Mouse (Mus musculus): ENCODE measurements around the gene Bhlha9. TPM values are rescaled to one million over a fixed set of nuclear protein-coding genes. Genes with fewer than 3 reads are reported as not detected.
A peak's percentile ranks its signal among the peaks of the same experiment; 100 is the strongest.

Bhlha9 gene
- polyA plus RNA-seq (2016; fragmentation: Nextera tagmentation; extraction: Ambion mirVana), result 0.18 and 0.44 TPM in 2 replicates

DNA sequence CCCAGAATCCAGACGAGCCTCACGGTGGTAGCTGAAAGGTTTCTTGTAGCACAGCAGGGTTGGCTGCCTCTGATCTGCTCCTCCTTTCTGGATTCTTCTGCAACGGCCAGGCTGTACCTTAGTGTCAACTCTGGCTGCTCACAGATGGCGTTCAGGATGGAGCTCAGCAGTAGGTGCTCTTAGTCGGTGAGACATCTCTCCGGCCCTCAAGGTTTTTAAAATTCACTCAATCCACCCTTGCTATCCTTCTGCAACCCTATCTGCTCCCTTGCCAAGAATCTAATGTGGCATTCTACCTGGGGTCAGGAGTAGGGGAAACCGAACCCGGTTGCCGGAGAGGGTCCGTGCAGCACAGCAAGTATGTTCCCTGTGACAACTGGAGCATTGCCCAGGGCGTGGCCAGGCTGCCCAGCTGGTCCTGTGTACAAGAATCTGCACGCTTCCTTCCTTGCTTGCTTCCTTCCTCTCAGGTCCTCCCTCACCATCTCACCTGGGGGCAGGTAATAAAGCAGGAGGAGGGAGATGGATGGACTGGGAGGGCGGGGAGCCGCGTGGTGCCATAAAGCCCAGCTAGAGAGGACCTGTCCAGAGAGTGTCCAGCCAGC is at the start of gene Bhlha9:
Gene Bhlha9, plus strand, starts transcription at position 600 of the 605 bp plus-strand sequence.
- Histone ChIP-seq H3K4me3 (peak within 1 kb of the TSS; percentile 39), H3K27me3 (peaks cover 83% of the 10 kb centered on the region), H3K4me1 (peaks cover 9% of the 10 kb centered on the region), H3K27ac (no peak within 1 kb of the TSS), H3K4me2 (replicated peaks) (peak within 1 kb of the TSS; percentile 66), H3K36me3 (no peaks in the 10 kb centered on the region), H3K9ac (peak within 1 kb of the TSS; percentile 59), H3K9me3 (replicated peaks) (no peaks in the 10 kb centered on the region)
- ATAC-seq (ENCODE audit: low FRiP score), result no peak
- WGBS, result 59% methylated on average over 15 of the region's 15 CpGs

DNA sequence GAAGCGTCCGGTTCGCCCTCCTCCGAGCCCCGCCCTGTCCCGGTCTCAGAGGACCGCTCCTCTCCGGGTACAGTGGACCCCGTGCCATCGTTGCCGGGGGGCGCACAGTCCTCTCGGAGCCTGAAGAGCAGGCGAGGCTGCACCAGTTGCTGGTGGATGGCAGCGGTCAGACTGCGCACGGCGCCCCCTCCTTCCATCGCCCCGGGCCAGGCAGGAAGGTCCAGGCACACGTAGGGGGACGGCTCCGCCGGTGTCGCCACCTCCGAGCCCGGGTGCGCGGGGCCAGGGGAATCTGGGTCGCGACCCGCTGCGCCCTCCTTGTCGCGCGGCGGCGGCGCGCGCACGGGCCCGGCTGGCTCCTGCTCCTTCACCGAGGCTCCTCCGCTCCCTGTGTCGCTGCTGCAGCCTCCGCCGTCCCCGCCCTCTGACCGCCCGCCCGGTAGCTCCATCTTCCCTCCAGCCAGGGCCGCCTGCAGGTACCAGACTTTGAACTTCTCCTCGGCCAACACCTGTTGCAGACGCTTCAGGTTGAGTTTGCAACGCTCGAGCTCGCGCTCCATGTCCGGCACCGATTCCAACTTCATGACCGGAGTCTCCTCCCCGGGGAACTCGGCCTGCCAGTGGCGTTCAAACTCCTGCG is 49.6 kb upstream of the Bhlha9 start:
- H3K4me1 ChIP-seq, result peaks cover 25% of the 10 kb centered on the region
- ATAC-seq (ENCODE audit: low FRiP score), result peak; percentile 24; the same call in 1 of the 2 replicates
- no peaks in the 10 kb centered on the region for H3K36me3 ChIP-seq
- no peaks in the 10 kb centered on the region for H3K9me3 ChIP-seq (replicated peaks)
- H3K4me3 ChIP-seq, result peak overlapping the region; percentile 70
- peaks cover 30% of the 10 kb centered on the region for H3K27me3 ChIP-seq
- peak overlapping the region; percentile 65 for H3K9ac ChIP-seq
- peak overlapping the region; percentile 100 for H3K4me2 ChIP-seq (replicated peaks)
- WGBS, result 0% methylated on average over 45 of the region's 66 CpGs
- no peak overlapping the region for H3K27ac ChIP-seq

DNA sequence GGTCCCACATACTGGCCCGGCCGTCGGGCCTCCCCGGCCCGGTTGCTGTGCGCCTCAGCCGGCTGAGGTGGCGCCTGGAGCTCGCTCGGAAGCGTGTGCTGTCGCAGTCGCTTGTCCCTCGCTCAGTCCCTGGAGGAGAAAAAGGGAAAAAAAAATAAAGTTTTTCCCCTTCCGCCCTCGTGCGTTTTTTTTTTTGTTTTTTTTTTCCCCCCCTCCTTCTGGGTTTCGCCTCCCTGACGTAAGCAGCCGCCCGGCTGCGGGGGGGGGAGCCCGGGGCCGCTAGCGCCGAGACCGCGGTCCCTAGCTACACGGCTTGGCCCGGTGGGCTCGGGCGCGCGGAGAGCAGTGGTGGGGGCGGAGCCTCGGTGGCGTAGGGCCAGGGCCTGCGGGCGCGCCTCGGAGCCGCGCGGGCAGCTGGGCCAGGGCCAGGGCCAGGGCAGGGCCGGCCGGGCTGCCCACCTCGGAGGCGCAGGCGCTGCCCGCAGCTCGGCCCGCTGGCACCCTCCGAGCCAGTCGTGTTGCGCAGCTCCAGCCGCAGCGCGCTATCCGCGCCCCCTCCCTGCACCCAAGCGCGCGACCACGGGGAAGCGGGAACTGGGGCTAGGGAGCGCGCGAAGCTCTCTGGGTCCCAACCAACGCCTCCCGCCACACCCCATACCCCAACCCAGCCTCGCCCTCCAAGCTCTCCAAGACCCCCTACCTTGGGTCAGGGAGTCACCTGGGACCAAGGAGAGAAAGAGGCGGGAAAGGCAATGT is 48.9 kb upstream of the Bhlha9 start:
- Histone ChIP-seq H3K4me2 (replicated peaks) (peak overlapping the region; percentile 100), H3K36me3 (no peaks in the 10 kb centered on the region), H3K9me3 (replicated peaks) (no peaks in the 10 kb centered on the region), H3K4me3 (peak overlapping the region; percentile 70), H3K27me3 (peaks cover 30% of the 10 kb centered on the region), H3K27ac (no peak overlapping the region), H3K4me1 (peaks cover 25% of the 10 kb centered on the region), H3K9ac (peak overlapping the region; percentile 65)
- peak; percentile 78 for ATAC-seq (ENCODE audit: low FRiP score)
- under 1% methylated on average over 65 of the region's 72 CpGs for WGBS

DNA sequence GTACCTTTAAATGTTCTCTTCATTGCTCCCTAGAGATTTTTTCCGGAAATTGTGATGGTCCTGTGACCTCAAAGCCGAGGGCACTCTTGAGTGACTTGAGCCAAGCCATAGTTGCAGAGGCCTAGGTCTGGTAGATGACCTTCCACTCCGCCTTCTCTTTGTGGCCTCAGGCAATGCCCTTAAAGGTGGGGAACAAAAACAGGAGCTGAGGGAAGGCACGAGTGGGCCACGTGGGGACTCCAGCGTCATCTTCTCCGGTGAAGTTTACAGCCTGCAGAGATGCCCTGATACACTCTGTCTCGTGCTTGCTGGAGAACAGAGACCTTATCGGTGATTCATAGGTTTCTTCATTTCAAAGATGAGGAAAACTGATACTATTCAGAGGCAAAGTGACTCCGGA is 48.2 kb upstream of the Bhlha9 start:
- peaks cover 25% of the 10 kb centered on the region for H3K4me1 ChIP-seq
- no peaks in the 10 kb centered on the region for H3K36me3 ChIP-seq
- peak overlapping the region; percentile 100 for H3K4me2 ChIP-seq (replicated peaks)
- H3K9me3 ChIP-seq (replicated peaks), result no peaks in the 10 kb centered on the region
- no peak overlapping the region for H3K9ac ChIP-seq
- H3K27ac ChIP-seq, result no peak overlapping the region
- 53% methylated on average over 10 of the region's 10 CpGs for WGBS
- no peak for ATAC-seq (ENCODE audit: low FRiP score)
- H3K4me3 ChIP-seq, result no peak overlapping the region
- peaks cover 30% of the 10 kb centered on the region for H3K27me3 ChIP-seq

DNA sequence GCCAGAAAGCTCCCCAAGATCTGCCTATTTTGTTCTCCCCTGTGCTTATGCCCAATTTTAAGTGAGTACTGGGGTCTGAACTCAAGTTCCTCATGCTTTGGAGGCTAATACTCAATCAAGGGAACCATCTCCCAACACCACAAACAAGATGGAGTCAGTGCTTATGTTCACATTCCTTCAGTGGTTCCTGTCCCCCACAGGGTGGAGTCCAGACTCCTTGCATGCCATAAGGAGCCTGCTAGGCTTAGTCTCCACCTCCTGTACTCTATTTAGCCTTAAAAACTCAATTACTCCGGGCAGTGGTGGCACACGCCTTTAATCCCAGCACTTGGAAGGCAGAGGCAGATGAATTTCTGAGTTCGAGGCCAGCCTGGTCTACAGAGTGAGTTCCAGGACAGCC is 47.4 kb upstream of the Bhlha9 start:
- H3K4me1 ChIP-seq, result peaks cover 25% of the 10 kb centered on the region
- H3K9ac ChIP-seq, result no peak overlapping the region
- peaks cover 30% of the 10 kb centered on the region for H3K27me3 ChIP-seq
- H3K4me3 ChIP-seq, result no peak overlapping the region
- no peak overlapping the region for H3K4me2 ChIP-seq (replicated peaks)
- no peak for ATAC-seq (ENCODE audit: low FRiP score)
- H3K27ac ChIP-seq, result no peak overlapping the region
- 90% methylated on average over 3 of the region's 3 CpGs for WGBS
- H3K9me3 ChIP-seq (replicated peaks), result no peaks in the 10 kb centered on the region
- no peaks in the 10 kb centered on the region for H3K36me3 ChIP-seq

DNA sequence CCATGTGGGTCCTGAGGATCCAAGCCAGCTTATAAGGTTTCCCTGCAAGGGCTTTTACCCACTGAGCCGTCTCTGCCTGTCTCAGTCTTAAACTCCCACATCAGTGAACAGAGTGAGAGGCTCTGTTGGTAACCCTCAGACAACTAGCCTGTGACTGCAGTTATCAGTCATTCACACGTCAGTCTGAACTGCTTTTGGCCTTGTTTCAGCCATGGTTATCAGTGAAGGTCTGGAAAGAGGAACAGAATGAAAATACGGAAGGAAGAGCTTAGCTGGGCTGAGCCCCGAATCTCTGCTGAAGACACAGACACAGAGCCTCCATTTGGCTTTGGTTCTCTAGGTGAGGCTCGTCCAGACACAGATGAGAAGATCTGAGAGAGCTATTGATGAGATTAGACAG is 43.7 kb upstream of the Bhlha9 start:
- H3K9me3 ChIP-seq (replicated peaks), result no peaks in the 10 kb centered on the region
- no peak overlapping the region for H3K9ac ChIP-seq
- H3K27ac ChIP-seq, result no peak overlapping the region
- no peak overlapping the region for H3K4me2 ChIP-seq (replicated peaks)
- H3K27me3 ChIP-seq, result 0 out of 2 replicates have a peak, but pooled peaks cover 3% of the 10 kb centered on the region
- H3K4me1 ChIP-seq, result peaks cover 2% of the 10 kb centered on the region; the same call in 1 of the 2 replicates
- ATAC-seq (ENCODE audit: low FRiP score), result no peak
- H3K4me3 ChIP-seq, result no peak overlapping the region
- H3K36me3 ChIP-seq, result no peaks in the 10 kb centered on the region
- WGBS, result 71% methylated on average over 5 of the region's 5 CpGs

DNA sequence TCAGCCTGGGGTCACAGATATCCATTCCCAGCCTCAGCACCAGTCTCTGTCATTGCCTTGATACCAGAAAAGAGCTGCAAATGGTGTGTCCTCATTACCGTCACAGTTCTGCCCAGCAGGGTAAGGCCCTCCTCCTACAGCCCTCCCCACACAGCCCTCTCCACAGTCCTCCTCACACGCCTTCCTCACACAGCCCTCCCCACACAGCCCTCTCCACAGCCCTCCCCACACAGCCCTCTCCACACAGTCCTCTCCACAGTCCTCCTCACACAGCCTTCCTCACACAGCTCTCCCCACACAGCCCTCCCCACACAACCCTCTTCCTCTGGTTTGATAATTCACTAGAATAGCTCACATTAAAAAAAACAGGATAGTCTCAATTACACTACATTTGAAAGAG is 42.2 kb upstream of the Bhlha9 start:
- Histone ChIP-seq H3K27me3 (no peaks in the 10 kb centered on the region), H3K4me1 (no peaks in the 10 kb centered on the region), H3K9ac (no peak overlapping the region), H3K9me3 (replicated peaks) (no peaks in the 10 kb centered on the region), H3K4me2 (replicated peaks) (no peak overlapping the region), H3K27ac (no peak overlapping the region), H3K4me3 (no peak overlapping the region), H3K36me3 (no peaks in the 10 kb centered on the region)
- 40% methylated on average over 2 of the region's 2 CpGs for WGBS
- no peak for ATAC-seq (ENCODE audit: low FRiP score)

DNA sequence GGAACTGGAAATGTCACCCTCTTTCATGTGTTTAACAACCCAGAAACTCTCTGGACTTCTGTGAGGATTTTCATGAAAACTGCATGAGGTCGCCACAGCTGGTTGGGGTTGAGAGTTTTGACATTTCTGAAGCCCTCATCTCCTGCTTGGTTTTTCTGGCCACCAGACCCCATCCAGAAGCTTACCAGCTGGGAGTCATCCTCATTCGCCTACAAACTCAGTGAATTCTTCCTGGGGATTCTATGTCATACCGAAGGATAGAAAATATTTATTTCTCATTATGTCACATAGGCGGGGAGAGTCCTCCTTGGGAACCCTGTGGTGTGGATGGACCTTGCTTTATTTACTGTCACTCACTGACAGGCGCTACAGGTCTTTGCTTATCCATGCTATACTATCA is 41.8 kb upstream of the Bhlha9 start:
- Histone ChIP-seq H3K4me2 (replicated peaks) (no peak overlapping the region), H3K36me3 (no peaks in the 10 kb centered on the region), H3K27me3 (no peaks in the 10 kb centered on the region), H3K9me3 (replicated peaks) (no peaks in the 10 kb centered on the region), H3K27ac (no peak overlapping the region), H3K4me3 (no peak overlapping the region), H3K9ac (no peak overlapping the region), H3K4me1 (no peaks in the 10 kb centered on the region)
- 80% methylated on average over 5 of the region's 5 CpGs for WGBS
- ATAC-seq (ENCODE audit: low FRiP score), result no peak

DNA sequence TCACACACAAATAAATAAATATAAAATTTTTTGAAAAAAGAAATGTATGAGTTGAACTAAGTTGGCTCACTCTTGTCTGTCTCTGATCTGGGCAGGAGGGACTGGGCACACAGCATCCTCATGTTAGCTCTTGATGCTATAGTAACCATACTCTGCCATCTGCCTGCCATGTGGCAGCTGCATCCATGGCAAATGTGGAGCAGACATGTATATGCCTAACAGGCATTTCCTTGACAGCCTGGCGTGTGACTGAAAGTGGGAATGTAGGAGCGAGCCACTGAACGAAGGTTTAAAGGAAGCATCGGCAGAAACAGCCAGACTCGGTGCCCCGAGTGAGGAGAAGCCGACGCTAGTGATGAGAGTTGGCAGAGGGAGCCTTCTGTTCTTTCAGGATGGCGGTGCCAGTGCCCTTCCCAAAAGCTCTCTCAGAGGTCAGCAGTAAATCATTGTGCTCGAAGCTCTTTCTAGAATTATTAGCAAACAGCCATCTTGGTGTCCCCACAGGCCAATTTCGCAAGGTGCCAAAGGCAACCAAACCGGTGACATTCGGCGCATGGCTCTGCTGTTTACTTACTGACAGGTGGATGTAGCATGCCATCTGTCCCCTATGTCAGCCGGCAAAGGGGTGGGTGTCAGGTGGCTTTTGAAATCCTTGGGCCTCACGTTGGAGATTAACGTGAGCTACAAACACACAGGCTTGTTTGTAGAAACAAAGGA is 32.8 kb upstream of the Bhlha9 start:
- 0 out of 2 replicates have a peak overlapping the region, but pooled peaks have one; percentile 30 for H3K27ac ChIP-seq
- ATAC-seq (ENCODE audit: low FRiP score), result no peak
- 74% methylated on average over 17 of the region's 17 CpGs for WGBS

DNA sequence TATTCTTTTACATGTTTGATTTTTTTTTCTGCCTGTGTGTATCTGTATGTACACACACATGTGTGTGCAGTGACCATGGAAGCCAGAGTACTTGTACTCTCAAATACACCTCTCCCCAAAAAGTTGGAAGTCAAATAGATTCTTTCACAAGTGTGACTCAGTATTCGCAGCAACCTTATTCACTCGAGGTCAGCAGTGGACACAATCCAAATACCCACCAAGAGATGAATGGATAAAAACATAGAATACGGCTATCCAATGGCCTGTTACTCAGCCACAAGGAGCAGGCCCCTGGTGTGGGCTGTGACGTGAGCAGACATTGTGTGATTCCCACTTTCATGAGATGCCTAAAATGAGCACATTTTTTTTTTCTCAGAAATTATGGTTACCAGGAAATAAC is 32.0 kb upstream of the Bhlha9 start:
- no peaks in the 10 kb centered on the region for H3K27me3 ChIP-seq
- 73% methylated on average over 4 of the region's 4 CpGs for WGBS
- H3K4me3 ChIP-seq, result no peak overlapping the region
- peaks cover 16% of the 10 kb centered on the region for H3K4me1 ChIP-seq
- ATAC-seq (ENCODE audit: low FRiP score), result no peak
- no peaks in the 10 kb centered on the region for H3K9me3 ChIP-seq (replicated peaks)
- H3K36me3 ChIP-seq, result no peaks in the 10 kb centered on the region
- no peak overlapping the region for H3K9ac ChIP-seq
- no peak overlapping the region for H3K27ac ChIP-seq
- H3K4me2 ChIP-seq (replicated peaks), result no peak overlapping the region

More for the DNA sequence above, 32.8 kb upstream of the Bhlha9 start:
- Histone ChIP-seq H3K9ac (no peak overlapping the region), H3K4me2 (replicated peaks) (no peak overlapping the region), H3K4me3 (no peak overlapping the region), H3K27me3 (no peaks in the 10 kb centered on the region), H3K9me3 (replicated peaks) (no peaks in the 10 kb centered on the region), H3K4me1 (0 out of 2 replicates have a peak, but pooled peaks cover 8% of the 10 kb centered on the region), H3K36me3 (no peaks in the 10 kb centered on the region)

DNA sequence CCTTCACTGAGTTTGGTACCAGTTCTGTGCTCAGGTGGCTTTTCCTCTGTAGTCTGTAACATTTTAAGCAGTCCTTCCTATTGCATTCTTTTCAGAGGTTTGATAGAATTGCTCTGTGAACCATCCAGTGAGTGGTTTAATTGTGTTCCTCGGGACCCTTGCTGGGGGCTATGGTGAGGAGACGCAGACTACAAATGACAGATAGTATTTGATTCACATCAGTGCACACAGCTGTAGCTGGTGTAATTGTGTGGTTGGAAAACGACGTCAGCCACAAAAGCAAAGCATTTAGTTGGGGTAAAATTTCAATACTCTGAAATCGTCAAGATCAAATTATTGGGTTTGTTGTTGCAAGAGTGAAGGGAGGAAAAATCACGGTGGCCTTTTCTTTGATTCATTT is 28.0 kb upstream of the Bhlha9 start:
- Histone ChIP-seq H3K4me1 (peaks cover 36% of the 10 kb centered on the region), H3K4me3 (no peak overlapping the region), H3K4me2 (replicated peaks) (no peak overlapping the region), H3K9ac (no peak overlapping the region), H3K36me3 (no peaks in the 10 kb centered on the region), H3K9me3 (replicated peaks) (no peaks in the 10 kb centered on the region), H3K27me3 (no peaks in the 10 kb centered on the region), H3K27ac (peak overlapping the region; percentile 85)
- WGBS, result 33% methylated on average over 6 of the region's 6 CpGs
- ATAC-seq (ENCODE audit: low FRiP score), result peak; percentile 51; the same call in 1 of the 2 replicates

DNA sequence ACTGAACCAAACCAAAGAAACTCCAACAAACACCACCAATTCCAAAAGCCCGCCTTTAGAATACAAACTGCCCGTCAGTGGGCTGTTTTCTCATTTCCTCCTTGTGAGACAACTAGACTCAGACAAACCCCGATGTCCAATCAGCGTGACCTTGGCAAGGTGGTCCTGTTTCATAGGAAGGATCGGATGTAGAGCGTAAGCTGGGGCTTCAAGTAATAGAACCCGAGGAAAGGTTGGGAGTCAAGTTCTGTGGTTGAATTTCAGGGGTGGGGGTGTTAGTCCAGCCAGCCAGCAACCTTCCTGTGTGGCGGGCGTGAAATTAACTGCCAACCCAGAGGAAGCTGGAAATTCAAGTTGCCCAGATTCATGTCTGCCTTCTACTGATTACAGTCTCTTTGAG is 27.2 kb upstream of the Bhlha9 start:
- Histone ChIP-seq H3K9me3 (replicated peaks) (no peaks in the 10 kb centered on the region), H3K4me3 (no peak overlapping the region), H3K27ac (peak overlapping the region; percentile 85), H3K27me3 (no peaks in the 10 kb centered on the region), H3K4me1 (peaks cover 34% of the 10 kb centered on the region), H3K36me3 (no peaks in the 10 kb centered on the region), H3K4me2 (replicated peaks) (peak overlapping the region; percentile 52; the same call in 1 of the 2 replicates), H3K9ac (no peak overlapping the region)
- no peak for ATAC-seq (ENCODE audit: low FRiP score)
- 67% methylated on average over 9 of the region's 9 CpGs for WGBS

Measured in hindbrain, embryonic 12.5 days (tissue).